Mouse (Mus musculus): ENCODE results near the gene Insig1. TPM values are rescaled to one million over a fixed set of nuclear protein-coding genes. Genes with fewer than 3 reads are reported as not detected.

The Insig1 gene
- polyA plus RNA-seq, 1 experiment from 2014 or later, result 48.1 TPM

GRCm38 (mm10) chr5:28070149-28070827 lies 875 bp upstream of the Insig1 start:
- peaks cover 29% of the 10 kb centered on the region for H3K4me1 ChIP-seq

GRCm38 (mm10) chr5:28071456-28072223 lies 477 bp downstream of the Insig1 start:
- Histone ChIP-seq H3K9ac (peak overlapping the region; percentile 82), H3K4me1 (peaks cover 29% of the 10 kb centered on the region), H3K4me2 (peak overlapping the region; percentile 77), H3K9me3 (no peaks in the 10 kb centered on the region), H3K4me3 (peak overlapping the region; percentile 89), H3K27ac (peak overlapping the region; percentile 93), H3K36me3 (peaks cover 35% of the 10 kb centered on the region), H3K27me3 (no peaks in the 10 kb centered on the region)
- under 1% methylated on average over 50 of the region's 50 CpGs for WGBS
- peak; percentile 67 for ATAC-seq (ENCODE audit: insufficient number of reproducible peaks, low FRiP score, low TSS enrichment, low read depth)

More at GRCm38 (mm10) chr5:28070149-28070827, 875 bp upstream of the Insig1 start:
- Histone ChIP-seq H3K9me3 (no peaks in the 10 kb centered on the region), H3K36me3 (peaks cover 23% of the 10 kb centered on the region), H3K9ac (peak overlapping the region; percentile 44), H3K27ac (peak overlapping the region; percentile 83), H3K27me3 (no peaks in the 10 kb centered on the region), H3K4me2 (peak overlapping the region; percentile 53), H3K4me3 (peak overlapping the region; percentile 89)
- no peak for ATAC-seq (ENCODE audit: insufficient number of reproducible peaks, low FRiP score, low TSS enrichment, low read depth)
- 24% methylated on average over 9 of the region's 9 CpGs for WGBS

GRCm38 (mm10) chr5:28079431-28079830 lies 8.3 kb downstream of the Insig1 start:
- no peak overlapping the region for H3K27ac ChIP-seq
- no peak overlapping the region for H3K4me3 ChIP-seq
- 61% methylated on average over 2 of the region's 2 CpGs for WGBS
- H3K27me3 ChIP-seq, result no peaks in the 10 kb centered on the region
- H3K4me1 ChIP-seq, result no peaks in the 10 kb centered on the region
- H3K4me2 ChIP-seq, result no peak overlapping the region
- peaks cover 23% of the 10 kb centered on the region for H3K36me3 ChIP-seq
- ATAC-seq (ENCODE audit: insufficient number of reproducible peaks, low FRiP score, low TSS enrichment, low read depth), result no peak
- no peak overlapping the region for H3K9ac ChIP-seq
- no peaks in the 10 kb centered on the region for H3K9me3 ChIP-seq

GRCm38 (mm10) chr5:28081127-28081526 lies 10.0 kb downstream of the Insig1 start:
- Histone ChIP-seq H3K27ac (no peak overlapping the region), H3K27me3 (no peaks in the 10 kb centered on the region), H3K9me3 (no peaks in the 10 kb centered on the region), H3K4me1 (no peaks in the 10 kb centered on the region), H3K9ac (no peak overlapping the region), H3K4me2 (no peak overlapping the region), H3K36me3 (peaks cover 8% of the 10 kb centered on the region), H3K4me3 (no peak overlapping the region)
- WGBS, result 67% methylated on average over 2 of the region's 2 CpGs
- no peak for ATAC-seq (ENCODE audit: insufficient number of reproducible peaks, low FRiP score, low TSS enrichment, low read depth)

- Histone ChIP-seq H3K4me3 (no peak overlapping the region), H3K9ac (no peak overlapping the region), H3K27ac (no peak overlapping the region), H3K27me3 (no peaks in the 10 kb centered on the region), H3K9me3 (no peaks in the 10 kb centered on the region), H3K4me2 (no peak overlapping the region), H3K4me1 (no peaks in the 10 kb centered on the region), H3K36me3 (peaks cover under 1% of the 10 kb centered on the region)
- 91% methylated on average over 2 of the region's 2 CpGs for WGBS
- no peak for ATAC-seq (ENCODE audit: insufficient number of reproducible peaks, low FRiP score, low TSS enrichment, low read depth)
These were observed 10.7 kb downstream of the Insig1 start for GRCm38 (mm10) chr5:28081822-28082221.

GRCm38 (mm10) chr5:28082312-28082711 lies 11.1 kb downstream of the Insig1 start:
- H3K27me3 ChIP-seq, result no peaks in the 10 kb centered on the region

GRCm38 (mm10) chr5:28082796-28083195 lies 11.6 kb downstream of the Insig1 start:
- H3K27me3 ChIP-seq, result no peaks in the 10 kb centered on the region
- no peaks in the 10 kb centered on the region; the same call in 1 of the 2 replicates for H3K36me3 ChIP-seq
- no peaks in the 10 kb centered on the region for H3K4me1 ChIP-seq
- no peak for ATAC-seq (ENCODE audit: insufficient number of reproducible peaks, low FRiP score, low TSS enrichment, low read depth)
- H3K4me2 ChIP-seq, result no peak overlapping the region
- H3K9me3 ChIP-seq, result no peaks in the 10 kb centered on the region
- no peak overlapping the region for H3K9ac ChIP-seq
- H3K4me3 ChIP-seq, result no peak overlapping the region
- WGBS, result 43% methylated on average over 3 of the region's 3 CpGs
- no peak overlapping the region for H3K27ac ChIP-seq

More at GRCm38 (mm10) chr5:28082312-28082711, 11.1 kb downstream of the Insig1 start:
- no peak overlapping the region for H3K4me3 ChIP-seq
- no peaks in the 10 kb centered on the region for H3K9me3 ChIP-seq
- H3K9ac ChIP-seq, result no peak overlapping the region
- WGBS, result 68% methylated on average over 4 of the region's 4 CpGs
- no peaks in the 10 kb centered on the region for H3K4me1 ChIP-seq
- ATAC-seq (ENCODE audit: insufficient number of reproducible peaks, low FRiP score, low TSS enrichment, low read depth), result no peak
- H3K4me2 ChIP-seq, result no peak overlapping the region
- no peaks in the 10 kb centered on the region; the same call in 1 of the 2 replicates for H3K36me3 ChIP-seq
- no peak overlapping the region for H3K27ac ChIP-seq

- H3K4me3 ChIP-seq, result no peak overlapping the region
- H3K36me3 ChIP-seq, result no peaks in the 10 kb centered on the region
- no peak for ATAC-seq (ENCODE audit: insufficient number of reproducible peaks, low FRiP score, low TSS enrichment, low read depth)
- no peaks in the 10 kb centered on the region for H3K4me1 ChIP-seq
- no peak overlapping the region for H3K27ac ChIP-seq
- H3K27me3 ChIP-seq, result no peaks in the 10 kb centered on the region
- H3K4me2 ChIP-seq, result no peak overlapping the region
- no peaks in the 10 kb centered on the region for H3K9me3 ChIP-seq
- no peak overlapping the region for H3K9ac ChIP-seq
- WGBS, result 43% methylated on average over 2 of the region's 2 CpGs
These were observed 13.6 kb downstream of the Insig1 start for GRCm38 (mm10) chr5:28084743-28085142.

- ATAC-seq (ENCODE audit: insufficient number of reproducible peaks, low FRiP score, low TSS enrichment, low read depth), result no peak
- H3K9ac ChIP-seq, result no peak overlapping the region
- H3K4me1 ChIP-seq, result no peaks in the 10 kb centered on the region
- no peaks in the 10 kb centered on the region for H3K36me3 ChIP-seq
- no peaks in the 10 kb centered on the region for H3K9me3 ChIP-seq
- no peak overlapping the region for H3K4me2 ChIP-seq
- H3K4me3 ChIP-seq, result no peak overlapping the region
- no peak overlapping the region for H3K27ac ChIP-seq
- 0 out of 2 replicates have a peak, but pooled peaks cover 4% of the 10 kb centered on the region for H3K27me3 ChIP-seq
- 52% methylated on average over 1 of the region's 1 CpGs for WGBS
These were observed 19.4 kb downstream of the Insig1 start for GRCm38 (mm10) chr5:28090547-28090946.

- Histone ChIP-seq H3K4me2 (no peak overlapping the region), H3K36me3 (no peaks in the 10 kb centered on the region), H3K9me3 (no peaks in the 10 kb centered on the region), H3K27ac (no peak overlapping the region), H3K9ac (no peak overlapping the region), H3K4me1 (no peaks in the 10 kb centered on the region), H3K27me3 (0 out of 2 replicates have a peak, but pooled peaks cover 4% of the 10 kb centered on the region), H3K4me3 (no peak overlapping the region)
- no peak for ATAC-seq (ENCODE audit: insufficient number of reproducible peaks, low FRiP score, low TSS enrichment, low read depth)
- WGBS, result 80% methylated on average over 3 of the region's 3 CpGs
These were observed 21.2 kb downstream of the Insig1 start for GRCm38 (mm10) chr5:28092327-28092726.

- H3K4me3 ChIP-seq, result no peak overlapping the region
- 21% methylated on average over 4 of the region's 4 CpGs for WGBS
- no peak overlapping the region for H3K9ac ChIP-seq
These were observed 22.7 kb downstream of the Insig1 start for GRCm38 (mm10) chr5:28093874-28094273.

GRCm38 (mm10) chr5:28094393-28094792 lies 23.2 kb downstream of the Insig1 start:
- Histone ChIP-seq H3K9me3 (no peaks in the 10 kb centered on the region), H3K4me1 (no peaks in the 10 kb centered on the region), H3K4me2 (no peak overlapping the region), H3K4me3 (no peak overlapping the region), H3K27me3 (0 out of 2 replicates have a peak, but pooled peaks cover 4% of the 10 kb centered on the region), H3K9ac (no peak overlapping the region), H3K27ac (no peak overlapping the region), H3K36me3 (no peaks in the 10 kb centered on the region)
- ATAC-seq (ENCODE audit: insufficient number of reproducible peaks, low FRiP score, low TSS enrichment, low read depth), result no peak
- 80% methylated on average over 3 of the region's 3 CpGs for WGBS

More at GRCm38 (mm10) chr5:28093874-28094273, 22.7 kb downstream of the Insig1 start:
- H3K4me2 ChIP-seq, result no peak overlapping the region
- H3K36me3 ChIP-seq, result no peaks in the 10 kb centered on the region
- no peaks in the 10 kb centered on the region for H3K9me3 ChIP-seq
- H3K4me1 ChIP-seq, result no peaks in the 10 kb centered on the region
- 0 out of 2 replicates have a peak, but pooled peaks cover 4% of the 10 kb centered on the region for H3K27me3 ChIP-seq
- no peak for ATAC-seq (ENCODE audit: insufficient number of reproducible peaks, low FRiP score, low TSS enrichment, low read depth)
- H3K27ac ChIP-seq, result no peak overlapping the region
